Mouse (Mus musculus) frontal cortex, postnatal 36 days (tissue): ENCODE data around the gene Nop53.

Experiments used
- DNase-seq, 2 experiments: peaks; one replicate each; pipeline ENCODE4 v3.0.0; 2022; ENCODE audit warnings: low spot score in 2 of 2

The Nop53 gene

DNA sequence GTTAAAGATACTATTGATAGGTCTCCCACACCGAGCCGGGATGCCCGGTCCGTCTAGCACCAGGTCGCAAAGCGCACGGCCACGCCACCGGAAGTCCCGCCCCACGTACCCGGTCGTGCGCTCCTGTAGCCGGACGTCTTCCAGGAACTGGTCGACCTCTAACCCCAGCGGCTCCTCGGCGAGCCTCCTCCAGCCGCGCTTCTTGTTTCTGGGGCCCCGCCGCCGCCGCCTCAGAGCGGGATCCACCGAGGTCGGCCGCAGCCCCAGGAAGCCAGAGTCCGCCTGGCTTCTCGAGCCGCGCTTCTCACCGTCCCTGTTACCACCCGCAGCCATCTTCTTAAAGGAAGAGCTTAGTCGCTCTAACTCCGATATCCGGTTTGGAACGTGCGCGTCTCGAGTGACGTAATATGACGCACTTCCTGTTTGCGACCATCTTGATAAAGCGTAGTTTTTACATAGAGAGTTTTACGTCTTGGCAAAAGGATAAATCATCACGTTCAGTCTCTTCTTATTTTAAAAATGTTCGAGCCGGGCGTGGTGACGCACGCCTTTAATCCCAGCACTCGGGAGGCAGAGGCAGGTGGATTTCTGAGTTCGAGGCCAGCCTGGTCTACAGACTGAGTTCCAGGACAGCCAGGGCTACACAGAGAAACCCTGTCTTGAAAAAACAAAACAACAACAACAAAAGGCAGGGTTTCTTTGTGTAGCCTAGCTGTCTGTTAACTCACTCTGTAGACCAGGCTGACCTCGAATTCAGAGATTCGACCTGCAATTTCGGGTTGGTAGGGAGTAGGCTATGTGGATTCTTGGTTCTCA lies at the start of gene Nop53:
TSS of gene Nop53 (minus strand) at position 354 of the 816 bp plus-strand sequence.
- peak; percentile 94 to 98 for DNase-seq

DNA sequence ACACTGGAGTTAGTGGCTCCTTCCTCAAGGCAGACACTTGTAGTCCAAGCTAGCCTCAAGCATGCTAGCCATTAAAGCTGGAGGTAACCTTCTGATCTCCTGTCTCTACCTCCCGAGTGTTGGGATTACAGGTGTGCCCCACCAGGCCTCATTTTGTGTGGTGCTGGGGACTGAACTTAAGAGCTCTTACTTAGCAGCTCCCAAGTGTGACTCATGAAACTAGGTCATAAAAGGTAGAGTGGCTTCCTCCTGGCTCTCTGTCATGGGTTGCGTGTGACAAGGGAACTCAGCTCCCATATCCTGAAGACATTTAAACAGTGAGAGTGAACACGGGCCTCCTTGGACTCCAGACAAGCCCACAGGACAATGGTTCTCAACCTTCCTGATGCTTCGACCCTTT lies 47.9 kb upstream of the Nop53 start:
- DNase-seq, result no peak

DNA sequence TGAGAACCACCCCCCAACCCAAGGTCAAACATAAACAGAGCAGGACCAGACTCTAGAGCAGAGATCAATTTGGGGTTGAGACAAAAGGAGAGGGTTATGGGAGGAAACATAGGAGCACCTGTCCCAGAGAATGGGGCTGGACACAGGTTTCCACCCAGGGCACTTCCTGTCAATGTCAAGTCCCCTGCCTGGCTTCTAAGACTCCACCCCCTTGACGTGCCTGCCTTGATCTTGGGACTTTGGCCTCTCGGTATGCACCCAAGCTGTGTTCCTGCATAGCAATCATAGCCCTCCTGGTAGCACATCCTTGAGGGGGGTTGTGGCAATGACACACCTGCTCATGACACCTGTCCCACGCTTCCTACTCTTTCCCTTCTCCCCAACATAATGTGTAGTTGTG lies 47.3 kb upstream of the Nop53 start:
- no peak for DNase-seq

DNA sequence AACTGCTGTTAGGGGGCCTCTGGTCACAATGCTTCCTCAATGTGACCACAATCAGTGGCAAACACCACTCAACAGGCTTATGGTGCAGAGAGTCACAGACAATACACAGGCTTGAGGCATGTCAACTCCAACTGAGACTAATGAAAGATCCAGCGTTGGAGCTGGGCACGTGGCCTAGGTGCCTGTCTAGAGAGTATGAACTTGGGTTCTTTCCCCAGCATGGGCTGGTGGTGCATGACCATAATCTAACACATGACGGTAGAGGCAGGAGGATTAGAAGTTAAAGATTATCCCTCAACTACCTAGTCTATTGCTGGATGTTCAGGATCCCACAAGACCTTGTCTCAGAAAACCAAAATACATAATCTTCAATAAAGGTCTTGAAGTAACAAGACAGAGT lies 45.9 kb upstream of the Nop53 start:
- DNase-seq, result no peak

DNA sequence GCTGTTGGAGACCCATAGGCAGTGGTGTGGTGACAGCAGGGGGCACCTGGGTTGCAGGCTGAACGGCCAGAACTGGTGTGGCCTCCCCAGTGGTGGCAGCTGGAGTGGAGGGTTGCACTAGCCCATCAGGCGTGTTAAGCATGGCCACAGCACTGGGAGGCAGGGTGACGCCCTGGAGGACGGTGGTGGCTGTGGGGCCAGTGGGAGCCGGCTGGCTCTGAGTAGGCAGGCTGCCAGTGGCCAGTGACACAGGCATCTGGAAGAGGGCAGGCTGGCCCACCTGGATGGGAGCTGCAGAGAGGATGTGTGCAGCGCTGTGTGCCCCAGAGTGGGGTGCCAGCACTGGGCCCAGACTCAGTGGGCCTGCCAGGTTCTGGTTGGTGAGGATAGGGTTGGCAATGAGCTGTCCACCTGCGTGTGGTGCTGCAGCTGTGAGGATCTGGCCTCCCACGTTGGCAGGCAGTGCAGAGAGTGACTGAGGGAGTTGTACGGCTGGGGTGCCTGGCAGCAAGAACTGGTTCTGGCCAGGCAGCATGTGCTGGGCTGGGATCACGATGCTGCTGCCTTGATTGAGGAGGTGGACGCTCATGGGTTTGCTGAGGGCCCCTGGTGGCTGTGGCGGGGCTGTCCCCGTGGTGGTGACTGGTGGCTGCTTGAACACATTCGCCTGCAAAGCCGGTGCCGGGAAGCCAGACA lies 41.9 kb upstream of the Nop53 start:
- peak in 1 of 2 experiments; percentile 35 for DNase-seq

DNA sequence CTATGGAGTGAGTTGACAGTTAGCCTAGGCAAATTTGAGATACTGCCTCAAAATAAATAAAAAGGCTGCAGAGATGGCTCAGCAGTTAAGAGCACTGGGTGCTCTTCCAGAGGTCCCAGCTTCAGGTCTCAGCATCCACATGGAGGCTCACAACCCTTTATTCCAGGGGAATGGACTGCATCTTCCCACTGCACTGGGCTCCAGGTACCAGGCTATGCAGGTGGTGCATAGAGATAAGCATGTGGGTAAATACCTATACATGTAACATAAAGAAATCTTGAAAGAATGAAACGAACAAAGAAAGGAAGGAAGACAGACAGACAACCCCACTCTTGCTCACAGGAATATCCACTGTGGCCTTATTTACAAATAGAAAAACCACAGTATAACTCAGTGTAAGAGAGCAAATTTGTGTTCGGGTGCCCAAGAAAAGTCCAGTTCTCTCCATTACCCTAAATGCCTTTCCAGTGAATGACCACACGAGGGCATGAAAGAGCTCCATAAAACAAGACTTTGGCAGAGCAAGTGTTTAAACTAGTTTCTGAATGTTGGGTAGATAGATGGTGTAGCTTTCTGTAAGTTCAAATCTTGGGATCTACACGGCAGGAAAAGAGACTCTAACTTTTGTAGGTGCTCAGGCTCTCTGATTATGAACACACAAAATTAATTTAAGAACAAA lies 37.0 kb upstream of the Nop53 start:
- peak in 1 of 2 experiments; percentile 48 for DNase-seq

DNA sequence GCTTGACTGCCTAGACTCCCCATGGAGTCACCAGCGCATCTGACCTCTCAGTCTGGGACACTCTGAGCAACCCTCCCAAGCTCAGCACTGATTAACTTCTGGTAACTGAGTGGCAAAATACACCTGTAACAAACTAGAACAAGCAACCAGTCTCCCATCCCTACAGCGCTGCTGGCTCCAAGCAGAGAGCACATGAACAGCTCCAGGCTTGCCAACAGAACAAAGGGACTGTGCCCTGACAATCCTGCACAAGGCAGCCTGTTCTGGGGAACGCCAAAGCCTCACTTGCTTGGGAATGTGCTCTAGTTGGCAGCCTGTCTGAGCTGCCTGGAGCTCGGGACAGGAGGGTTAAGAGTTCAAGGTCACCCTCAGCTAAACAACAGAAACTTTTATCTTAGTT lies 35.7 kb upstream of the Nop53 start:
- DNase-seq, result no peak

DNA sequence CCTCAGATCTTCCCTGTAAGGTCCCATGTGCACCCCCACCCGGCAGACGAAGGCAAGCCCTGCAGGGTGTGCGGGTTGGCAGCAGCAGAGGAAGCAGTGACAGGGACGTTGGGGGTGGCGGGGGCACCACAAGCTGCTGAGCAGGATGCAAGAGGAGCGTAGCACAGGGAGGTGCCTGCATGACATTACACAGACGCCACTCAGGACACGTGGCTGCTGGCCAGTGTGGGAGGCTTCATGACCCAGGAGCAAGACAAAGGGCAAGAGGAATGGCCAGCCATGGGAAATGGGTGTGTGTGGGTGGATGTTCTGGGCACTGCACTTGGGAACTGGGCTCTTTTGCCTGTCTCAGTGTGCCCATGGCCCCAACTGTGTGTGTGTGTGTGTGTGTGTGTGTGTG lies 34.4 kb upstream of the Nop53 start:
- DNase-seq, result peak in 1 of 2 experiments; percentile 52

DNA sequence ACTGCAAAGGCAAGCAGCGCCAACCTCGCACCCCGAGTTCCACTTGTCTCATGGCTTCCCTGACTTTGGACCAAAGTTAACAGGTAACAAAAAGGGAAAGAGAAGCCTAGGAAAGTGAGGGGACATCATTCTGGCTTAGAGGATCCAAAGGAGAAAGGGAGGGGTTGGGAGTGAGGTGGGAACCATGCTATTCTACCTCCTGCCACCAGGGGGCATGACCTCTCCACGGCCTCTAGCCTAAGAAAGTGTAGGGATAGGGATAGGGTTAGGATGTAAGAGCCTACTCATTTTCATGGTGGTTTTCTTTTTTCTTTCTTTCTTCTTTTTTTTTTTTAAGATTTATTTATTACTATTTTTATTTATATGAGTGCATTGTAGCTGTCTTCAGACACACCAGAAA lies 30.0 kb upstream of the Nop53 start:
- DNase-seq, result peak in 1 of 2 experiments; percentile 45

DNA sequence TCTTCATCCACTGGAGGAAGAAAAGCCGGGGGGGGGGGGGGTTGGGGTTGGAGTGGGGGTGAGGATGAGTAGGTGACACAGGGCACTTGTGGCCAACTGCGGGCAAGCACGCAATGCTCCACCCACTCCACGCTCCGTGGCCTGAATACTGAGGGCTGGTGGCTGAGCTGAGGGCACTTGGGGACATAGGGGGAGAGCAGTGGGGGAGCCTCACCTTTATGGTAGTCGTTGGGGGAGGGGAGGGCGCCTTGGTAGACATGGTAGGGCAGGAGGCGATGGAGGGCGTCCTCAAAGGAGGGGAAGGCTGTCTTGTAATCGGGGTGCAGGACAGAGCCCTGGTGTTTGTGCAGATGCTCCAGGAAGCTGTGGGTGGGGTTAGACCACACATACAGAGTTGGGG lies 29.6 kb upstream of the Nop53 start:
- DNase-seq, result no peak

DNA sequence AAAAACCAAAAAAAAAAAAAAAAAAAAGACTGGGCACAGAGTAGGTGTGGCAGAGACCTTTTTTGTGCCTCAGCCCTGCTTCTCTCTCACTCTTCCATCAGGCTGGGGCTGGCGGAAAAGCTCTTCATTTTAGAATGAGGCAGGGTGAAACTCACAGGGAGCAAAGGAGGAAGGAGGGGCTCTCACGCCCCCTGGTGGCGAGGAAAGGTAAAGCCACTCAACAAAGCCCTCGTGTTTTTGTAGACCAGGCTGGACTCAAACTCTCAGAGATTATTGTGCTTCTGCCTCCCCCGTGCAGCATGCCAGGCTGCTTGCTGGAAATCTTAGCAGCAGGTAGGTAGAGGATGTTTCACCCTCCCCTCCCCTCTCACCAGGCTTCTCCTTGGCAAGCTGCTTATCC lies 28.8 kb upstream of the Nop53 start:
- peak; percentile 43 to 69 for DNase-seq

DNA sequence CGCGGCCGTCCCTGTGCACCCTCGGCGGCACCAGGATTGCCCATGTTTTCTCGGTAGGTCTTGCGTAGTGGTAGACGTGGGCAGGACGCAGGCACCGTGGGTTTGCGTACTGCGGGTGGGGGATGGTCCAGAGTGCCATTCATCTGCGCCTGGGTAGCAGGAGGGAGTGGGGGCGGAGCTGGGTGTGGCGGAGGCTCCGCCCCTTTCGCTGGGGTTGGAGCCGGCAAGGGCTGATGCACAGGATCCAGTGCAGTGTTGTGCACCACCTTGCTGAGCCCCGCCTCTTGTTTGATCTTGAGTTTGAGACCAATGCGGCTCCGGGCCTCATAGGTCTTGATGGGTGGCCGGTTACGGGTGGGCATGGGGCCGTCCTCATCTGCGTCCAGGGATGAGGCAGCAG lies 26.4 kb upstream of the Nop53 start:
- DNase-seq, result no peak

DNA sequence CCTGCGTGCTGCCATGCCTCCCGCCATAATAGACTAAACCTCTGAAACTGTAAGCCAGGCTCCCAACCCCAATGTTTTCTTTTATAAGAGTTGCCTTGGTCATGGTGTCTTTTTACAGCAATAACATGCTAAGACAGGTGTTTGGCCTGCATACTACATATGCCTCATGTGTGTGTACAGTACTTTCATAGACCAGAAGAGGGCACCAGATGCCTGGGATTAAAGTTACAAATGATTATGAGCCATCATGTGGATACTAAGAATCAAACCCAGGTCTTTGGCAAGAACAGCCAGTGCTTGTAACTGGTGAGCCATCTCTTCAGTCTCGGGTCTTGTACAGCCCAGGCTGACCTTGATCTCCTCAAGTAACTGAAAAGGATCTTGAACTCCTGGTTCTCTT lies 23.8 kb upstream of the Nop53 start:
- DNase-seq, result no peak

DNA sequence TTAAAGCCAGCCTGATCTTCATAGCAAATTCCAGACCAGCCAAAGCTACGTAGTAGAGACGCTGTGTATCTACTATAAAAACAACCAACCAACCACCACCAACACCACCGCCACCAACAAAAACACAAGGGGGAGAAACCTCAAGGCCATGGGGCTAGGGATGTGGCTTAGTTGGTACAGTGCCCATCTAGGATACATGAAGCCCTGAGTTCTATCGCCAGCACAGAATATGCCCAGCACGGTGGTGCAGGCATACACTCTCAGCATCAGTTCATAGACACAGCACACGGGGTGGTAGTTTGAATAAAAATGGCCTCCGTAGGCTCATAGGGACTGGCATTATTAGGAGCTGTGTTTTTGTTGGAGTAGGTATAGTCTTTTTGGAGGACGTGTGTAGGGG lies 22.4 kb upstream of the Nop53 start:
- no peak for DNase-seq

DNA sequence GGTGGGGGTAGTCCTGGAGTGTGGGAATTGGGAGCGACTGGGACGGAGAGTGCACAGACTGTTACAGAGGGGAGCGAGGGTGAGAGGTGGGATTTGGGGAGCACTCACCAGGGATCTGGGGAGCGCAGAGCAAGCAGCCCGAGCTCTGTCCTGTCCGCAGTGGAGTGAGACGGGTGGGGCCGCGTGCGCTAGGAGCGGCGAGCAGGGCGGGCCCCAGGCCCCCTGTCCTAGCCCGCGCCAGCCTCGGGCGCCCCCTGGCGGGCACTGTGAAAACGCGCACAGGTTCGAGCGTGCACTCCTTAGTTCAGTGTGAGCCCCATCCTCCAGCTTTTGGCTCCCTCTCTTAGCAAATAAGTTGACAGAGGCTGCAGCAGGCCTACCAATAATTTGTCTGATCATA lies 21.4 kb upstream of the Nop53 start, which contains the start of gene Ehd2:
TSS of gene Ehd2 (minus strand) at position 256 of the 400 bp plus-strand sequence.
- peak in 1 of 2 experiments; percentile 40 for DNase-seq

DNA sequence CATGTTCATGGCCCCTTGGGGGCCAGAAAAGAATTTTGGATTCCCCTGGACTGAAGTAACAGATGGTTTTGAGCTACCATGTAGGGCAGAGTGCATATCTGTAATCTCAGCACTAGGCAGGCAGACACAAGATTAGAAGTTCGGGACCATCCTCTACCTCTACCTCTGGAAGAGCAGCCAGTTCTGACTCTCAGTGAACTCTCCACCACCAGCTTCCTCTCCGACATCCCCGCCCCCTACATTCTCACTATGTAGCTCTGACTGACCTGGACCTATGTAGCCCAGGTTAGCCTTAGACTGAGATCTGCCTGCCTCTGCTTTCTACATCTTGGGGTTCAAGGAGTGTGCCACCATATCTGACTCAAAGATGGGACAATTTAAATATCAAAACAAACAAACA lies 20.6 kb upstream of the Nop53 start:
- DNase-seq, result no peak

DNA sequence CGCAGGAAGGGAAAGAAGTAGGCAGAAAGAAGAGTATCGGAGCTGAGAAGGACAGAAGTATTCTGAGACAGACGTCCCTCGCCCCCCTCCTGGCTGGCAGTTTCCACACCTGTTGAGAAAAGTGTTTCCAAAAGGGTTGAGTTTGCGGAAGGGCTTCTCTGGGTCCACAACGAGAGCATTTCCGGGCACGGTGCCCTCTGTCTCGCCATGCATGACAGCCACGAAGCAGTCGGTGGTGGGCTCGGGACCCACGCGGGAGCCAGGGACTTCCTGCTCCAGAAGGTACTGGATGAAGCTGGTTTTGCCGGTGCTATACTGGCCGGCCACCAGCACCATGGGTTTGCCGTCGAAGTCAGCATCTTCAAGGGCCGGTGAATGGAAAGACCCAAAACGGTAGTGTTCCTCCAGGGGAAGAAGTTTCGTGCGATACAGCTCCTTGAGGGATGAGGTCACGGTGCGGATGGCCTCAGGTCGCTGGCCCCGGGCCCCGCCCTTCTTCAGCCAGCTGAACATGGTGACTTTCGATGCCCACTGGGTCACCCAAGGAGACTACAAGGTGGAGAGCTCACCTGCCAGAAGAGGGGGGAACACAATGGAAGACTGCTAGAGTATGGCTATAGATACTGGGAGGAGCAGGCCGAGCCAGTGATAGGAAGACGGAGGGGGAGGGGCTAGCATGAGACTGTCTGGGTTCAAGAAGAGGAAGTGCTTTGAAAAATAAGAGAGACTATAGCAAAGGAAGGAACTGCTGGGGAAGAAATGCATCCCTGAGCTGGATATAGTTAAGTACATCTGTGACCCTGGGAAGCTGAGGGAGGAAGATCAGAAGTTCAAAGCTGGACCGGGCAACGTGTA lies 18.2 kb upstream of the Nop53 start:
- DNase-seq, result no peak

DNA sequence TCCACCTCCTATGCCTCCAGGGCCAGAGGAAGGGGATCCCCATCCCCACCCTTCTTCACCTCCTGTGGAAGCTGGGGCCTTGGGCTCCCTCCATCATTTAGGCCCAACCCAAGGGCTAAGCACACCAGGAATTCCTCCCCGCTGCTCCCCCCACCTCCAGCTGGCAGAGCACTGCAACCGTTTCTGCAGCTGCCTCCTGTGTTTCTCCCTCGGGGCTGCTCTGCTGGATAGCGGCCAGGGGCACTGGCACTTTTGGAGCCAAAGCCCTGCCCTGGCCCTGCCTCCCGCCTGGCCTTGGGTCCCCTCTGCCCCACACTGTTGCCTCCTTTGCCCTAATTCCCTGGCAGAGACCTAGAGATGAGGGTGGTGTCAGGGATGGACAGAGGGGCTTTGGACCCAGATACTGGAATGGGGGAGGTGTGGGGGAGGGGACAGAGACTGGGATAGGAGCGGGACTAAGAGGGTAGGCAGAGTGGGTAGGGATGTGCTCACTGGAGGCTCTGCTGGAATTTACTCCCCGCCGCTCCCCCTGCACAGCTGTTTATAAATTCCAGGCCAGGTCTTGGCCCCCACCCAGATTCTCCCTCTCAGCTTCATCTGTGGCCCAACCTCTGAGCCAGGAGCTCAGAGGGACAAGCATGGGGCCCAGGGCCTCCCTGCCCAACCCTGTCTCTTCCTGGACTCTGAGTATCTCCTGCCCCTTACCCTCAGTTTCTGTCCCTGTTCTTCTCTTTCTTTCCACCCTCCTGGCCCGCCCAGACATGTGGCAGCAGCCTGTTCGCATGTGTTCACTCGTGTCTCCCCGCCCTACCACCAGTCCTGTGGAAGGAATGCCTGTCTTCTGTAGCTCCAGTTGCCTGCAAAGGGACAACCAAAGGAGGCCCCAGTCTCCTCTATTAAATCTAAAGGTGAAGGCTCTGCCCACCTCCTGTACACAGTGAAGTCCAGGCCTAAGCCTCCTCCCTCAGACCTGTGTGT lies 16.7 kb upstream of the Nop53 start:
- DNase-seq, result peak; percentile 34 to 40

DNA sequence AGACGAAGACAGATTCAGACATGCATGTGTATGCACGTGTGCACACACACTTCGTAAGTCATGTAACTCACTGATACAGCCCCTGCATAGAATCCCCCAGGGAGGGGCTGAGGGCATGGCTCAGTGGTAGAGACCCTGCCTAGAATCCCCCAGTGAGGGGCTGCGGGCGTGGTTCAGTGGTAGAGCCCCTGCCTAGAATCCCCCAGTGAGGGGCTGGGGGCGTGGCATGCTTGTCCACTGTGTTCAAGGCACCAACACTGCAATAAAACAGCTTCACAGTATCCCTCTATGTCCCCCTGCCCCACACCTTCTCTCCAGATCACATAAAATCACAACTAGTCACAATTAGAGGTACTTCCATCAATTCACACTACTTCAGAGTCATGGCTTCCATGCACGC lies 15.9 kb upstream of the Nop53 start:
- DNase-seq, result no peak

DNA sequence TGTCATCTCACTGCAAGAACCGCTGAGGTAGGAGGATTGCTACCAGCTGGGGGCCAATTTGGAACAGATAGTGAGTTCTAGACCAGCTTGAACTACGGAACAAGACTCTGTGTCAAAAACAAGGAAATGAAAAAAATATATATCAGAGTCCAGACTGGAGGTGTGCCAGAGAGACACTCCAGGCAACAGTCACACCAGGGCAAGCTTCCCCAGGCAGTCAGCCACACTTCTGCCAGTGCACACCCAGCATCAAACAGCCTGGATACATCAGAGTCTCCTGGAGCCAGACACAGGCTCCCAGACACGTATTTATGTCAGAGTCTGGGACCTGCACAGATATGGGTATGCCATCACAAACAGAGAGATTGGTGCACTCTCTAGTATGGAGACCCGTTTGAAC lies 15.4 kb upstream of the Nop53 start:
- DNase-seq, result no peak
